Comparison of ENCODE assay signal across 28 mouse cellular contexts in genomic region chr8:109584293-109584692, GRCm38 (mm10). TPM values are rescaled to one million over a fixed set of nuclear protein-coding genes. Genes with fewer than 3 reads are reported as not detected.
A peak's percentile ranks its signal among the peaks of the same experiment; 100 is the strongest.
DNase-seq lines count a peak whose midpoint lies in the region; ATAC-seq lines count a peak whose summit lies in the region.
"Had no signal": no experiment of that assay in that cellular context is flagged by ENCODE, and none has a peak within 500 bp of the region (broad histone marks: within the 10 kb centered on the region; RNA-seq: fewer than 3 reads in every experiment).

No protein-coding gene starts in this region.

- no peak for ATAC-seq in liver, embryonic 15.5 days (ENCODE audit: insufficient read depth)
- no peak for ATAC-seq in liver, embryonic 12.5 days
- no peak for ATAC-seq in midbrain, embryonic 11.5 days (ENCODE audit: low FRiP score)
- ATAC-seq: activated CD4-positive, CD25-positive, alpha-beta regulatory T cell, adult 4 months; forebrain, embryonic 13.5 days; forebrain, embryonic 16.5 days; hindbrain, postnatal 0 days; inflammation-experienced regulatory T-cells, adult 6 months had no signal

- H3K4me1 ChIP-seq in liver, embryonic 15.5 days (replicated peaks), result peaks cover 16% of the 10 kb centered on the region; the same call in 1 of the 2 replicates
- no peaks in the 10 kb centered on the region for H3K4me1 ChIP-seq in liver, embryonic 12.5 days
- no peaks in the 10 kb centered on the region for H3K4me1 ChIP-seq in midbrain, embryonic 11.5 days (ENCODE audit: control insufficient read depth, insufficient read depth, low read length)
- H3K4me1 ChIP-seq: embryonic facial prominence, embryonic 10.5 days; embryonic facial prominence, embryonic 13.5 days; forebrain, embryonic 13.5 days; heart, embryonic 10.5 days; heart, embryonic 13.5 days had no signal

- no peaks in the 10 kb centered on the region for H3K36me3 ChIP-seq in liver, embryonic 15.5 days (replicated peaks)
- no peaks in the 10 kb centered on the region for H3K36me3 ChIP-seq in liver, embryonic 12.5 days
- H3K36me3 ChIP-seq in midbrain, embryonic 11.5 days (ENCODE audit: control insufficient read depth, insufficient read depth, low read length), result no peaks in the 10 kb centered on the region
- H3K36me3 ChIP-seq: embryonic facial prominence, embryonic 10.5 days; embryonic facial prominence, embryonic 13.5 days; heart, embryonic 10.5 days; heart, embryonic 13.5 days had no signal

- no peaks in the 10 kb centered on the region for H3K27me3 ChIP-seq in liver, embryonic 15.5 days
- H3K27me3 ChIP-seq in liver, embryonic 12.5 days (replicated peaks), result peaks cover 4% of the 10 kb centered on the region; the same call in 1 of the 2 replicates
- H3K27me3 ChIP-seq in midbrain, embryonic 11.5 days (ENCODE audit: control insufficient read depth, insufficient read depth, low read length), result no peaks in the 10 kb centered on the region
- H3K27me3 ChIP-seq: embryonic facial prominence, embryonic 13.5 days; forebrain, embryonic 13.5 days; heart, embryonic 13.5 days had no signal

- H3K4me2 ChIP-seq in liver, embryonic 15.5 days, result no peak overlapping the region
- no peak overlapping the region for H3K4me2 ChIP-seq in liver, embryonic 12.5 days
- no peak overlapping the region for H3K4me2 ChIP-seq in midbrain, embryonic 11.5 days
- H3K4me2 ChIP-seq: embryonic facial prominence, embryonic 13.5 days; forebrain, embryonic 13.5 days; heart, embryonic 13.5 days; hindbrain, embryonic 14.5 days had no signal

- peak overlapping the region; percentile 45 for H3K27ac ChIP-seq in liver, embryonic 15.5 days (replicated peaks)
- H3K27ac ChIP-seq in liver, embryonic 12.5 days, result no peak overlapping the region
- H3K27ac ChIP-seq in midbrain, embryonic 11.5 days (ENCODE audit: low read depth, low read length), result no peak overlapping the region
- H3K27ac ChIP-seq: embryonic facial prominence, embryonic 10.5 days; embryonic facial prominence, embryonic 13.5 days; forebrain, embryonic 13.5 days; heart, adult 2 months; heart, embryonic 10.5 days; heart, embryonic 13.5 days; hindbrain, embryonic 14.5 days; hindbrain, postnatal 0 days had no signal

- H3K4me3 ChIP-seq in liver, embryonic 15.5 days (replicated peaks), result no peak overlapping the region
- H3K4me3 ChIP-seq in liver, embryonic 12.5 days, result no peak overlapping the region
- no peak overlapping the region for H3K4me3 ChIP-seq in midbrain, embryonic 11.5 days (ENCODE audit: low read depth, low read length)
- H3K4me3 ChIP-seq: embryonic facial prominence, embryonic 10.5 days; embryonic facial prominence, embryonic 13.5 days; erythroblast, embryonic 14.5 days; forebrain, embryonic 13.5 days; heart, adult 2 months; heart, embryonic 10.5 days; heart, embryonic 13.5 days had no signal

- 68% methylated on average over 4 of the region's 4 CpGs for WGBS in liver, embryonic 15.5 days (ENCODE audit: insufficient replicate concordance)
- 64% methylated on average over 4 of the region's 4 CpGs for WGBS in liver, embryonic 12.5 days (ENCODE audit: insufficient replicate concordance)
- 86% methylated on average over 4 of the region's 4 CpGs for WGBS in midbrain, embryonic 11.5 days

- H3K9ac ChIP-seq in liver, embryonic 15.5 days, result no peak overlapping the region
- no peak overlapping the region for H3K9ac ChIP-seq in liver, embryonic 12.5 days
- no peak overlapping the region for H3K9ac ChIP-seq in midbrain, embryonic 11.5 days (ENCODE audit: low read length)
- H3K9ac ChIP-seq: embryonic facial prominence, embryonic 13.5 days; forebrain, embryonic 13.5 days; heart, embryonic 13.5 days; hindbrain, embryonic 14.5 days had no signal

- DNase-seq in adrenal gland, postnatal 10 days, result peak; percentile 14
- no peak for DNase-seq in adrenal gland, postnatal 36 days
- peak; percentile 45 for DNase-seq in adipocyte (ENCODE audit: low spot score)
- DNase-seq in midbrain, embryonic 11.5 days (ENCODE audit: low spot score, missing footprints), result no peak
- DNase-seq: cerebellum, adult 11-12 months; cerebellum, adult 8-10 months; cerebellum, postnatal 10 days; cerebellum, postnatal 36 days; embryo, embryonic 11 days; gastrocnemius, postnatal 10 days; gastrocnemius, postnatal 36 days; heart, adult 2 months; heart, postnatal 14 days; heart, postnatal 4 days had no signal

- no peaks in the 10 kb centered on the region for H3K9me3 ChIP-seq in liver, embryonic 15.5 days (replicated peaks)
- no peaks in the 10 kb centered on the region for H3K9me3 ChIP-seq in liver, embryonic 12.5 days (replicated peaks)
- H3K9me3 ChIP-seq in midbrain, embryonic 11.5 days (ENCODE audit: control insufficient read depth, low read length), result no peaks in the 10 kb centered on the region
- H3K9me3 ChIP-seq: embryonic facial prominence, embryonic 10.5 days had no signal

RNA-seq across cellular contexts. Expression of gene Hp, which starts 5.3 kb away (rescaled TPM):
- 100 to 1,000 TPM; 313 to 788 TPM for total RNA-seq in adrenal gland, postnatal 10 days (2021)
- 100 to 1,000 TPM in 1 of 2 experiments, 10 to 100 TPM in 1; 71.7 to 252 TPM for total RNA-seq in adrenal gland, postnatal 36 days (2021)
- 125 and 188 TPM in 2 replicates for polyA plus RNA-seq in liver, embryonic 15.5 days (2015; fragmentation: Nextera tagmentation; extraction: Ambion mirVana)
- 10.5 and 10.8 TPM in 2 replicates for polyA plus RNA-seq in liver, embryonic 12.5 days (2016; fragmentation: Nextera tagmentation; extraction: Ambion mirVana)
- 0.33 and 0.34 TPM in 2 replicates for polyA plus RNA-seq in midbrain, embryonic 11.5 days (2014; fragmentation: Nextera tagmentation; extraction: Ambion mirVana)
- total RNA-seq: ES-E14; hindbrain, postnatal 0 days had no signal
- polyA plus RNA-seq: activated CD4-positive, CD25-positive, alpha-beta regulatory T cell, adult 4 months; forebrain, embryonic 13.5 days had no signal

RNA-seq across cellular contexts. Expression of gene Txnl4b, which starts 18.6 kb away (rescaled TPM):
- 10 to 100 TPM; 10.5 to 11.8 TPM for total RNA-seq in adrenal gland, postnatal 10 days (2021)
- 10 to 100 TPM in 1 of 2 experiments, 1 to 10 TPM in 1; 9.4 to 11.0 TPM for total RNA-seq in adrenal gland, postnatal 36 days (2021)
- polyA plus RNA-seq in liver, embryonic 15.5 days (2015; fragmentation: Nextera tagmentation; extraction: Ambion mirVana), result 9.3 and 10.7 TPM in 2 replicates
- 12.7 and 13.9 TPM in 2 replicates for polyA plus RNA-seq in liver, embryonic 12.5 days (2016; fragmentation: Nextera tagmentation; extraction: Ambion mirVana)
- 28.2 and 31.4 TPM in 2 replicates for polyA plus RNA-seq in midbrain, embryonic 11.5 days (2014; fragmentation: Nextera tagmentation; extraction: Ambion mirVana)

RNA-seq across cellular contexts. Expression of gene Dhx38, which starts 18.6 kb away (rescaled TPM):
- 10 to 100 TPM; 21.7 to 23.7 TPM for total RNA-seq in adrenal gland, postnatal 10 days (2021)
- total RNA-seq in adrenal gland, postnatal 36 days (2021), result 10 to 100 TPM; 22.7 to 24.8 TPM
- 9.7 and 11.4 TPM in 2 replicates for polyA plus RNA-seq in liver, embryonic 15.5 days (2015; fragmentation: Nextera tagmentation; extraction: Ambion mirVana)
- polyA plus RNA-seq in liver, embryonic 12.5 days (2016; fragmentation: Nextera tagmentation; extraction: Ambion mirVana), result 18.6 and 19.8 TPM in 2 replicates
- polyA plus RNA-seq in midbrain, embryonic 11.5 days (2014; fragmentation: Nextera tagmentation; extraction: Ambion mirVana), result 18.7 and 22.0 TPM in 2 replicates

RNA-seq across cellular contexts. Expression of gene Dhodh, which starts 24.2 kb away (rescaled TPM):
- total RNA-seq in adrenal gland, postnatal 10 days (2021), result 10 to 100 TPM; 24.8 to 28.2 TPM
- total RNA-seq in adrenal gland, postnatal 36 days (2021), result 10 to 100 TPM; 20.3 to 25.7 TPM
- polyA plus RNA-seq in liver, embryonic 15.5 days (2015; fragmentation: Nextera tagmentation; extraction: Ambion mirVana), result 17.2 and 20.3 TPM in 2 replicates
- polyA plus RNA-seq in liver, embryonic 12.5 days (2016; fragmentation: Nextera tagmentation; extraction: Ambion mirVana), result 33.3 and 35.3 TPM in 2 replicates
- 38.5 and 44.9 TPM in 2 replicates for polyA plus RNA-seq in midbrain, embryonic 11.5 days (2014; fragmentation: Nextera tagmentation; extraction: Ambion mirVana)

RNA-seq across cellular contexts. Expression of gene Pkd1l3, which starts 30.0 kb away (rescaled TPM):
- total RNA-seq in adrenal gland, postnatal 10 days (2021), result under 1 TPM; 0.15 to 0.21 TPM
- total RNA-seq in adrenal gland, postnatal 36 days (2021), result under 1 TPM; 0.23 to 0.33 TPM
- polyA plus RNA-seq in liver, embryonic 15.5 days (2015; fragmentation: Nextera tagmentation; extraction: Ambion mirVana), result 0.21 and 0.46 TPM in 2 replicates
- 0.97 and 2.0 TPM in 2 replicates for polyA plus RNA-seq in liver, embryonic 12.5 days (2016; fragmentation: Nextera tagmentation; extraction: Ambion mirVana)
- polyA plus RNA-seq in midbrain, embryonic 11.5 days (2014; fragmentation: Nextera tagmentation; extraction: Ambion mirVana), result 0.20 and 0.36 TPM in 2 replicates
- total RNA-seq: heart, postnatal 4 days had no signal

Comparison
In these comparisons a context has a peak if more than half of its experiments do, and no peak if none do; other contexts are left out.
1. DNase-seq: peak in adrenal gland, postnatal 10 days (single experiment) and adipocyte (single experiment); none in adrenal gland, postnatal 36 days (0 of 2) and midbrain, embryonic 11.5 days (single experiment).
2. RNA of gene Hp, which starts 5.3 kb away (polyA plus RNA-seq): 125 to 188 TPM in liver, embryonic 15.5 days; 10.5 to 10.8 TPM in liver, embryonic 12.5 days and 0.33 to 0.34 TPM in midbrain, embryonic 11.5 days; every median in the first group is over 10 times any median in the second.